Mouse (Mus musculus): ENCODE measurements around the gene Efcab9. TPM values are rescaled to one million over a fixed set of nuclear protein-coding genes. Genes with fewer than 3 reads are reported as not detected.

Gene Efcab9
- total and polyA plus RNA-seq, 3 experiments: 0.77 to 1.3 TPM; not detected in 1

DNA sequence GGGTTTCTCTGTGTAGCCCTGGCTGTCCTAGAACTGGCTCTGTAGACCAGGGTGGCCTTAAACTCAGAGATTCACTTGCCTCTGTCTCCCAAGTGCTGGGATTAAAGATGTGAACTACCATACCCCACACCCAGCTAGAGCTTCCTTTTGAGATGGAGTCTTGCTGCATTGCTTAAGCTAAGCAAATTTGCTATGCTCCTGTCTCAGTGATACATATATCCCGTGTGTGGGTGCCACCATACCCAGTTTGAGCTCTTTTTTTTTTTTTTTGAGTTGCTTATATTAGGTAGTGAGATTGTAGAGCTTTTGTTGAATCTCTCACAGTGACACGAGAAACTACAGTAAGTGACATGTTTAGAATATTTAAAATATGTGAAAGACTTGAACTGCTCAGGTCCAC, 36.6 kb downstream of the Efcab9 start (continued):
- TF ChIP-seq CHD2 (IDR thresholded peaks at IDR 0.05; ENCODE audit: low read length) (no peak), TAL1 (IDR thresholded peaks at IDR 0.05; ENCODE audit: low read length) (no peak), CHD1 (IDR thresholded peaks at IDR 0.05; ENCODE audit: low read depth, low read length) (no peak)

DNA sequence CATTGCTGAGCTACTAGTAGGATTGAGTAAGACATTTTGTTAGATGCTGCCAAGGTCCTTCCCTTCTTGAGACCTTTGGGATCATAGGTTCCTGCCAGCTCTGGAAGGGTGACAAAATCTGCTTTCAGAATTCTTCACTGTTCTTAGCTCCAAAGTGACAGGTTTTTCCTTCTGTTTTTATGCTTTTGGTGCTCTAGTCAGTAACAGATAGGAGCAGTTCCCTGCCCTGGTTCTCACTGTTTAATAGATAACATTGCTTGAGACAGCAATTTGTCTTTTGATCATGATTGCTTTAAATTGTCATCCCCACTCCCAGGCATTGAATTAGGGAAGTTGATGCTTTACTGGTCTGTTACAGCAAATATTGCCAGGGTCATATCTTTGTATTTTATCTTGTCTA, 38.6 kb downstream of the Efcab9 start:
- Histone ChIP-seq H3K9ac (ENCODE audit: control insufficient read depth, low read depth, low read length, poor library complexity, severe bottlenecking) (no peak overlapping the region), H3K79me2 (ENCODE audit: control insufficient read depth, insufficient read depth, low read length, poor library complexity) (peaks cover 2% of the 10 kb centered on the region; the same call in 1 of the 2 replicates), H3K27ac (ENCODE audit: control insufficient read depth, low read depth, low read length) (peak overlapping the region; percentile 71), H3K36me3 (ENCODE audit: control insufficient read depth in 1 of 2, insufficient read depth in 2 of 2, low read length in 2 of 2) (peaks cover 0 to 50% of the 10 kb centered on the region in 2 experiments; a peak in 2 of 4 replicates), H3K27me3 (ENCODE audit: control insufficient read depth in 1 of 2, insufficient read depth in 2 of 2, low read length in 2 of 2) (no peaks in the 10 kb centered on the region), H3K4me3 (ENCODE audit: control insufficient read depth in 1 of 2, insufficient read depth in 1 of 2, low read depth in 2 of 2, low read length in 2 of 2) (no peak overlapping the region), H3K4me1 (ENCODE audit: control insufficient read depth in 1 of 2, insufficient read depth in 2 of 2, low read length in 2 of 2) (peaks cover 25 to 30% of the 10 kb centered on the region in 2 experiments), H3K9me3 (replicated peaks; ENCODE audit: insufficient read depth, low read length) (no peaks in the 10 kb centered on the region)
- peak; percentile 78 for DNase-seq (ENCODE audit: low read depth, low spot score)
- TF ChIP-seq MYB (IDR thresholded peaks at IDR 0.05; ENCODE audit: low read depth, low read length): 0 out of 2 replicates have a peak, but pooled peaks have one; percentile 36
- TF ChIP-seq SIN3A (IDR thresholded peaks at IDR 0.05; ENCODE audit: low read length): peak; percentile 64; the same call in 1 of the 2 replicates
- TF ChIP-seq RCOR1 (IDR thresholded peaks at IDR 0.05; ENCODE audit: low read depth, low read length): peak; percentile 72; the same call in 1 of the 2 replicates
- peak; percentile 56 for TF ChIP-seq MXI1 (IDR thresholded peaks at IDR 0.05; ENCODE audit: low read depth, low read length)
- no peak for TF ChIP-seq TBP (IDR thresholded peaks at IDR 0.05; ENCODE audit: low read depth, low read length)
- peak; percentile 46; the same call in 1 of the 2 replicates for TF ChIP-seq MAFK (IDR thresholded peaks at IDR 0.05; ENCODE audit: borderline replicate concordance, low read depth, low read length)
- TF ChIP-seq POLR2A (IDR thresholded peaks at IDR 0.05; ENCODE audit: control insufficient read depth in 1 of 2, insufficient read depth in 1 of 2, low read depth in 1 of 2, low read length in 2 of 2, poor library complexity in 1 of 2): no peak
- 0 out of 2 replicates have a peak, but pooled peaks have one; percentile 23 for TF ChIP-seq HCFC1 (IDR thresholded peaks at IDR 0.05; ENCODE audit: low read depth, low read length)
- peak; percentile 58 for TF ChIP-seq TCF12 (IDR thresholded peaks at IDR 0.05; ENCODE audit: low read depth, low read length)
- TF ChIP-seq KAT2A (conservative IDR thresholded peaks at IDR 0.05; ENCODE audit: low read depth, low read length): no peak
- TF ChIP-seq RAD21 (IDR thresholded peaks at IDR 0.05; ENCODE audit: low read depth, low read length): no peak
- TF ChIP-seq ETS1 (IDR thresholded peaks at IDR 0.05; ENCODE audit: low read depth, low read length): peak; percentile 84
- no peak for TF ChIP-seq CTCF (IDR thresholded peaks at IDR 0.05 in 2 of 3, conservative IDR thresholded peaks at IDR 0.05 in 1 of 3; ENCODE audit: control insufficient read depth in 1 of 3, insufficient read depth in 1 of 3, low read depth in 2 of 3, low read length in 3 of 3, poor library complexity in 1 of 3, severe bottlenecking in 1 of 3)
- no peak for TF ChIP-seq ZC3H11A (IDR thresholded peaks at IDR 0.05; ENCODE audit: low read depth, low read length)
- TF ChIP-seq GATA1 (IDR thresholded peaks at IDR 0.05; ENCODE audit: low read depth, low read length): peak; percentile 86
- TF ChIP-seq MEF2A (IDR thresholded peaks at IDR 0.05; ENCODE audit: extremely low read depth, insufficient replicate concordance, low read depth, low read length, poor library complexity, severe bottlenecking): no peak
- no peak for TF ChIP-seq NRF1 (IDR thresholded peaks at IDR 0.05; ENCODE audit: insufficient read depth, low read depth, low read length, poor library complexity, severe bottlenecking)
- TF ChIP-seq NELFE (IDR thresholded peaks at IDR 0.05; ENCODE audit: low read depth, low read length): no peak
- TF ChIP-seq TAL1 (IDR thresholded peaks at IDR 0.05; ENCODE audit: low read length): peak; percentile 13; the same call in 1 of the 2 replicates
- no peak for TF ChIP-seq GABPA (IDR thresholded peaks at IDR 0.05; ENCODE audit: low read depth, low read length)
- no peak for TF ChIP-seq USF1 (IDR thresholded peaks at IDR 0.05; ENCODE audit: low read depth, low read length)
- no peak for TF ChIP-seq CHD2 (IDR thresholded peaks at IDR 0.05; ENCODE audit: low read length)
- TF ChIP-seq POLR2AphosphoS5 (IDR thresholded peaks at IDR 0.05; ENCODE audit: borderline replicate concordance, low read depth, low read length): no peak
- 0 out of 2 replicates have a peak, but pooled peaks have one; percentile 22 for TF ChIP-seq MAX (IDR thresholded peaks at IDR 0.05; ENCODE audit: low read length)
- peak; percentile 40; the same call in 1 of the 2 replicates for TF ChIP-seq MYC (IDR thresholded peaks at IDR 0.05; ENCODE audit: low read depth, low read length)
- no peak for TF ChIP-seq JUND (IDR thresholded peaks at IDR 0.05; ENCODE audit: low read depth, low read length)
- TF ChIP-seq POLR2AphosphoS2 (IDR thresholded peaks at IDR 0.05; ENCODE audit: low read length): no peak
- peak; percentile 74 to 90 for TF ChIP-seq EP300 (IDR thresholded peaks at IDR 0.05; ENCODE audit: low read depth in 1 of 2, low read length in 2 of 2)

All from MEL (cell line).